Mouse (Mus musculus) liver, adult 2 months (tissue): Measurements from ENCODE around the gene Zbtb12.

Experiments
- CTCF ChIP-seq: fragments of 200-500 bp; IDR thresholded peaks from 2 replicates; pipeline ENCODE4 v1.5.1; 2011; ENCODE audit warnings: low read depth, low read length, control low read depth
- POLR2A ChIP-seq: fragments of 200-500 bp; IDR thresholded peaks from 2 replicates; pipeline ENCODE4 v1.6.1; 2011; ENCODE audit warnings: low read length, control low read depth; ENCODE audit not compliant: insufficient read depth; ENCODE audit errors: extremely low read depth

GRCm38 (mm10) chr17:34893072-34893824 is 14.0 kb downstream of the Zbtb12 start:
- no peak for TF ChIP-seq POLR2A
- no peak for TF ChIP-seq CTCF
